Mouse (Mus musculus) ES-Bruce4 (cell line): ENCODE data around the gene Cyp24a1.

Experiments
- CTCF ChIP-seq: IDR thresholded peaks from one replicate; pipeline ENCODE4 v1.8.1; 2011; ENCODE audit warnings: low read depth, low read length
- EP300 ChIP-seq: IDR thresholded peaks from 2 replicates; pipeline ENCODE4 v1.6.1; 2011; ENCODE audit warnings: low read depth, low read length; ENCODE audit not compliant: insufficient read depth
- POLR2A ChIP-seq: IDR thresholded peaks from one replicate; pipeline ENCODE4 v1.8.1; 2011; ENCODE audit warnings: low read length; ENCODE audit not compliant: insufficient read depth

DNA sequence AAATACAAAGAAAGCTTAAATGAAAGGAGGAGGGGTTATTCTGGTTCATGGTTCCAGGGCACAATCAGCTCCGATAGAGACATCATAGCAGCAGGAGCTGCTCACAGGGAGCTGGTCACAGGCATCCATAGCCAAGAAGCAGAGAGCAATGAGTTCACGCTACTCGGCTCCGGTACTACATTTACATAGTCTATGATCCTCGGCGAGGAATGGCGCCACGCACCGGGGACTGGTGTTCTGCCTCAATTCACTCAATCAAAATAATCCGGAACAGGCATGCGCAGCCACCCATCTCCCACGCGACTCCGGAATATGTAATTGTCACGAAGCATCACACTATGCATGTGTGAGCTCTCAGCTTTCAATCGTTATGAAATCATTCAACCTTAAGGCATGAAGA is 31.1 kb upstream of the Cyp24a1 start:
- TF ChIP-seq CTCF: no peak
- TF ChIP-seq POLR2A: no peak
- no peak for TF ChIP-seq EP300
